Mouse (Mus musculus): ENCODE measurements around the gene Uck2.

DNA sequence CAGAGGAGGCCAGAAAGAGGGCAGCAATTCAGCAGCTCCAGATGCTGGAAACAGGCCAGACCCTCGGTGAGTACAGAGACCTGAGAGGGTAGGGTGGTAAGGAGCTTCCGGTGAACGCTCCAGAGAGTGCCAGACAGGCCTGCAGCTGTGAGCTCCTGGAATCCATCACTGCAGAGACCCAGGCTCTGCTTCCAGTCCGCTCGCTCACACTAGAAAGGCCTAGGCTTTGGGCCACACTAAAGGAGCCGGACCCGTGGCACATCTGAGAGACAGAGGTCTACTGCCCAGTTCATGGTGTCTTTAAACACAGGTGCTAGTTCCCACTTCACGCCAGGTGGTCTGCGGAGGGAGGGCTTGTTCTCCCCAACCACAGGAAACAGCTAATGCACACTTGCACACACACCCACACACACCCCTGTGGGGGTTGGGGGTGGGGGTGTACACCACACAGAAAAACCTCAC is 39.9 kb downstream of the Uck2 start:
- TF ChIP-seq POLR2A (IDR thresholded peaks at IDR 0.05; ENCODE audit: insufficient read length, low read depth) (no peak), CEBPB (IDR thresholded peaks at IDR 0.05; ENCODE audit: insufficient read depth, poor library complexity, severe bottlenecking) (no peak), POLR2AphosphoS2 (IDR thresholded peaks at IDR 0.05; ENCODE audit: insufficient read length, low read depth) (no peak), SRF (IDR thresholded peaks at IDR 0.05; ENCODE audit: control insufficient read depth, insufficient read length, low read depth) (no peak), MAX (IDR thresholded peaks at IDR 0.05; ENCODE audit: low read depth) (no peak), E2F4 (IDR thresholded peaks at IDR 0.05; ENCODE audit: insufficient read depth) (no peak), TCF12 (IDR thresholded peaks at IDR 0.05; ENCODE audit: insufficient read depth, poor library complexity, severe bottlenecking) (no peak), MYOG (IDR thresholded peaks at IDR 0.05; ENCODE audit: control insufficient read depth in 1 of 3, insufficient read depth in 1 of 3, insufficient read length in 2 of 3, low read depth in 2 of 3) (no peak), USF1 (IDR thresholded peaks at IDR 0.05; ENCODE audit: low read depth) (no peak), MYOD1 (IDR thresholded peaks at IDR 0.05; ENCODE audit: control insufficient read depth in 1 of 3, insufficient read length in 2 of 3, low read depth in 2 of 3) (no peak), REST (IDR thresholded peaks at IDR 0.05; ENCODE audit: insufficient read depth, insufficient read length) (no peak)
